Mouse (Mus musculus) adrenal gland, adult 2 months (tissue): ENCODE results near the gene Rrp7a. TPM values are rescaled to one million over a fixed set of nuclear protein-coding genes. Genes with fewer than 3 reads are reported as not detected.
A peak's percentile ranks its signal among the peaks of the same experiment; 100 is the strongest.

Source experiments
- DNase-seq: peaks from one replicate; pipeline ENCODE4 v3.0.0; 2021
- polyA plus RNA-seq: library from polyadenylated mRNA; depleted of rRNA; stranded (reverse); fragments of >200 nt; gene quantifications from 2 replicates; pipeline ENCODE4 v1.2.3, GENCODE M21; 2012
- total RNA-seq, 2 experiments: library from RNA; stranded (reverse); gene quantifications; 2 replicates each; pipeline ENCODE4 v1.2.3; 2021

Gene Rrp7a
- total and polyA plus RNA-seq, 3 experiments, result 123 to 179 (median 167) TPM

DNA sequence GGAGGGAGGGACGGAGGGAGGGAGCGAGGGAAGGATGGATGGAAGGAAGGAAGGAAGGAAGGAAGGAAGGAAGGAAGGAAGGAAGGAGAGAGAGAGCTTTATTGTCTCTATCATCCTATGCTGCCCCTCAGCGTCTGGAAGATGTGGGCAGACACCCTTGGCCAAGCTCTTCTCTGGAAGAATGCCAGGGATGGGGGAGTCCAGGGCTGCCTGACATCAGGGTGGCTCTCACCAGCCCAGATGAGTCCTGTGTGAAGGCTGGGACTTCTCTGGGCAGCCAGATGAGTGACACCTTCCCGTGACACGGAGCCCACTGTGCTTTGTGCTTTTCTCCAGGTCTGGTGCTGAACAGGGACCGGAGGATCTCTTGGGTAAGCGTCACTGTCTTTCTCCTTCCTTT lies 10.7 kb downstream of the Rrp7a start:
- DNase-seq, result no peak

GRCm38 (mm10) chr15:83111290-83111689 lies 11.3 kb downstream of the Rrp7a start:
- DNase-seq, result peak; percentile 55

- DNase-seq, result no peak
Observed at GRCm38 (mm10) chr15:83107814-83108213, 14.8 kb downstream of the Rrp7a start.

GRCm38 (mm10) chr15:83106426-83106825 lies 16.2 kb downstream of the Rrp7a start:
- DNase-seq, result no peak

GRCm38 (mm10) chr15:83103111-83103510 lies 19.5 kb downstream of the Rrp7a start:
- DNase-seq, result no peak

DNA sequence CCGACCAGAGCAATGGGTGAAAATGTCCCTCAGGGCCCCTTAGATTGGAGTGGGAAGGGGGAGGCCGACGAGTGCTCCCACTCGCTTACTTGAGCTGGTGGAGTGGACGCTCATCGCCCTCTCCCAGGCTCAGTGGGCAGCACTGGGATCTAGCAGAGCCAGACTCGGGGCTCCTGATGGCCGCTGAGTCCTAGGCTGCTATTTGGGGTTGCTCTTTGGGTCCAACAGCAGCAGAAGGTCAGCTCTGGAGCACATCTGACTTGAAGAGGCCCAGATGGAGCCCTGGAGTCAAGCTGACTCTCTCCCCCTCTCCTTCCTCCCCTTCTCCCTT lies 22.3 kb downstream of the Rrp7a start:
- no peak for DNase-seq

DNA sequence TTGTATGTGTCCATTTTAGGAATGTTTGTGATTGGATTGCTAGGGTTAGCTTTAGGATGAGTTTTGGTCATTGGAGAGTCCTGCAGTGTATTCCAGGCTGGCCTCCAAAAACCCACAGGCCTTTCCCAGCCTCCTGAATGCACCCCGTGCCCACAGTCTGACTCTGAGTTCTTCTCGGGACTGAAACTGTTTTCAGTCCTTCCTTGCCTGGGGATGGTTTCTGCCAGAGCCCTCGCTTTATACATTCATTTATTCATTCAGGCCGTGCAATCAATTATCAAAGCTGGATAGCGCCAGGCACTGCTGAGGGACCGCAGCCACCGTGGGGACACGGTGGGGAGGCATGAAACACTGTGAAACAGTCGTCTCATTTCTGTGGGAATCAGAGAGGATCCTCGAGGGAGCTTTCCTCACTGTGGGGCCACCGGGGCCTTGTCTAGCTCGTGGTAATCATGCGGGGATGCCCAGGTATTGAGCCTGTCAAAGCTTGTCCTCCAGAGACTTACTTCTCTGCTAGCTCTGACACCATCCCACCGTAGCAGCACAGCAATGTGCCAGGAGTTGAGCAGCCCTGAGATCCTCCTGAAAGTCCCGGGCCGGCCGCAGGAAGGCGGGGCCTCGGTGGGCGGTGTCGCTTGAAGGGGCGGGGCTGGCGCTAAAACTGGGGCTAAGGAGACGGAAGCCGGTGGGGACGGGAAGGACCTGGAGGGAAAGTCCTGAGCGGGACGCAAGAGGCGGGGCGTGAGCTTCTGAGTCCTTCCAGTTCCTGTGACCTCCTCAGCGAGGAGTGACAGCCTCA lies 22.9 kb downstream of the Rrp7a start:
- peak; percentile 98 for DNase-seq

- no peak for DNase-seq
Observed at GRCm38 (mm10) chr15:83095950-83096349, 26.7 kb downstream of the Rrp7a start.

- peak; percentile 32 for DNase-seq
Observed at GRCm38 (mm10) chr15:83093687-83094086, 28.9 kb downstream of the Rrp7a start.

DNA sequence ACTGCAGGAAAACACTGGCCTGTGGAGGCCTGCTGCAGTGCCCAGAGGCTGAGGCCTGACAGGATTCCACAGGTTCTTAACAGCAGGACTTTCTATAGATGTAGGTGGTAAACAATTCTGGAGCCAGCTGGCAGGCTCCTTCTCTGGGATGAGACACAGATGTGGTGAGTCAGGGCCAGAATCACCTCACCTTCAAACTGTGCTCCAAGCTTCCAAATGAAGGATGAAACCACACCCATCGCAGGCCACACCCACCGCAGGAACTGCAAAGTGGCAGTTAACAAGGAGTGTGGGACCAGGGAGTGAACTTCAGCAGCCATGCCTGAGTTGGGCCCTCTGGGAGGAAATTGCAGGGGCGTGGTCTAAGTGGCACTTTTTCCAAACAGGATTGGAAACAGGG lies 31.7 kb downstream of the Rrp7a start:
- DNase-seq, result no peak

GRCm38 (mm10) chr15:83089429-83089605 lies 33.3 kb downstream of the Rrp7a start, which contains the start of gene Serhl:
Gene Serhl, plus strand, starts transcription at chr15:83089506.
- no peak for DNase-seq

DNA sequence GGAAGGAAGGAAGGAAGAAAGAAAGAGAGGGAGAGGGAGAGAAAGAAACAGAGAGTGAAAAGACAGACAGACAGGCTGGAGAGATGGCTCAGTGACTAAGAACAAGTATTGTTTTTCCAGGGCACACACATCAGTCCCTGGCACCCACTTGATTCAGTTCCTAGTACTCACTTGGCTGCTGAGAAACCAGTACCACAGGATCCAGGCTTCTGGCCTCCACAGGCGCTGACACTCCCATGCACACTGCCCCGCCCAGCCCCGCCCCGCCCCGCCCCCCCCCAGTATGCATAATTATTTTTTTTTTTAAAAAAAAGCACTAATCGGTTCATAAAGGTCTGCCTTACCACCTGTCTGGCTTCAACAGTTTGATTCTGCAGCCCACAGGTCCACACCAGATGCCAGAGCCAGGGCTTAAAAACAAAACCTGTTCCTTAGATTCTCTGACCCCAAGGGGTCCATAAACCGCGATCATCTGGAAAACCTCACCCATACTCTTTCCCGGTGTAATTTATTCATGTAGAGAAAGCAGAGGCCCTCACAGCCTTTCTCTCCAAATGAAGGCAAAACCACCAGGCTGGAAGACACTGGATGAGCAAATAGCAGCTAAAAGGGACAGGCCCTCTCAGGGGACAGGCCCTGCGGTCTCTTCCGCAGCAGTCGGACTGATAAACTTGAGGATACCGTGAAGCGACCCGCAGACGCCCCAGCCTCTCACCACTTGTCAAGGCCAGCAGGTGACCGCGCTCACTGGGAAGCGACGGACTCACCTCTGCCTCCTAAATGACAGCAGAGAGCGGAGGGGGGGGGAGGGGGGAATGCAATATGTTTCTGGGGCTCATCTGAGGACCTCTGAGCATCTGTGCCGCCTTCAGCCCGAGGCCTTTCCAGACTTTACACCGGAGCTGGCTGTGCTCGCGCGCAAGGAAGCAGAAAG lies 33.8 kb downstream of the Rrp7a start:
- no peak for DNase-seq

GRCm38 (mm10) chr15:83086636-83087328 lies 35.8 kb downstream of the Rrp7a start:
- DNase-seq, result no peak

DNA sequence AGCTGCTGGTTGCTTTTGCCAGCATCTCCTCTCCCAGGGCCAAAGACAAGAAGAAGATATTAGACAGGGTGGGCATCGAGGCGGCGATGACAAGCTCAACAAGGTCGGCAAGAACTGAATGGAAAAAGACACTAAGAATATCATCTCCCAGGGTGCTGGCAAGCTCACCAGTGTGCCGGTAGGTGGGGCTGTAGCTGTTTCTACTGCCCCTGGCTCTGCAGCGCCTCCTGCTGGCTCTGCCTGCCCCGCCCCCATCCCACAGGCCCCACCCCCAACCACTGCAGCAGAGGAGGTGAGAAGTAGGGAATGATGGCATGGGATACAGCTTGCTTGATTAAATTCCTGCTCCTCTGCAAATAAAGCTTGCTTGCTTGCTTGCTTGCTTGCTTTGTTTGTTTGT lies 36.7 kb downstream of the Rrp7a start:
- peak; percentile 69 for DNase-seq

GRCm38 (mm10) chr15:83084022-83084640 lies 38.5 kb downstream of the Rrp7a start:
- no peak for DNase-seq

GRCm38 (mm10) chr15:83083530-83083929 lies 39.1 kb downstream of the Rrp7a start:
- no peak for DNase-seq

- DNase-seq, result no peak
Observed at GRCm38 (mm10) chr15:83075607-83076525, 46.7 kb downstream of the Rrp7a start.

- peak; percentile 43 for DNase-seq
Observed at GRCm38 (mm10) chr15:83074179-83074578, 48.4 kb downstream of the Rrp7a start.

DNA sequence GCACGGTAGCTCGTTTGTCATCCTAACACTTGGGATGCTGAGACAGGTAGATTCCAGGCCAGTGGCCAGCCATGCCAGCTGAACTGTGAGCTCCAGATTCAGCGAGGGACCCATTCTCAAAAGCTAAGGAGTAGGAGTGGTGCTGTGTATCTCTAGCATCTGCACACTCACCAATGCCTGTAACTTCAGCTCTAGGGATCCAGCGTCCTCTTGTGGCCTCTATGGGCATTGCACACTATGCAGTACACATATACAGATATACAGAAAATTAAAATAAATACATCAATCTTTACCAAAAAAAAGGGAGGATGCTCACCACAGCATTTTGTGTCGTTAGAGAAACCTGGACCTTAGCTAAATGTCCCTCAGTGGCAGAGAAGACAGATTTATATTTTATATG lies 50.8 kb downstream of the Rrp7a start:
- DNase-seq, result no peak

GRCm38 (mm10) chr15:83070942-83071341 lies 51.7 kb downstream of the Rrp7a start:
- no peak for DNase-seq

GRCm38 (mm10) chr15:83068270-83068669 lies 54.3 kb downstream of the Rrp7a start:
- no peak for DNase-seq
